Mouse (Mus musculus) Muller cell, postnatal 12 days (primary cell): Measurements from ENCODE around the gene Urad.

Experiments
- DNase-seq: peaks from one replicate; pipeline ENCODE4 v3.0.0-alpha.2; 2015; ENCODE audit errors: inconsistent ontology term

Urad gene

DNA sequence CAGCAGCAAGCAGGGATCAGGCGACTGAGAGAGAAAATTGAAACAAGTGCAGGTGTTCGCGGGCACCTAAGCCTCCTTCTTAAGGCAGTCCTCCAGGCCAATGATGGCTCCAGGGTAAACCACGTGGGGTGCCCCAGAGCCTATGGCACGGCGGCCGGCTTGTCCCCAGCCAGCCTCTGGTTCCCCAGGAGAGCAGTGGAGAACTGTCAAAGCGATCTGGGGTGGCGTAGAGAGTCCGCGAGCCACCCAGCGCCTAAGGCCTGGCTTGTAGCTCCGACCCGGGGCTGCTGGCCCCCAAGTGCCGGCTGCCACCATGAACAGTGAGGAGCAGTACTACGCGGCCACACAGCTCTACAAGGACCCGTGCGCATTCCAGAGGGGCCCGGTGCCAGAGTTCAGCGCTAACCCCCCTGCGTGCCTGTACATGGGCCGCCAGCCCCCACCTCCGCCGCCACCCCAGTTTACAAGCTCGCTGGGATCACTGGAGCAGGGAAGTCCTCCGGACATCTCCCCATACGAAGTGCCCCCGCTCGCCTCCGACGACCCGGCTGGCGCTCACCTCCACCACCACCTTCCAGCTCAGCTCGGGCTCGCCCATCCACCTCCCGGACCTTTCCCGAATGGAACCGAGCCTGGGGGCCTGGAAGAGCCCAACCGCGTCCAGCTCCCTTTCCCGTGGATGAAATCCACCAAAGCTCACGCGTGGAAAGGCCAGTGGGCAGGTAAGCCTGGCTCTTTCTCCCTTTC is 52.1 kb downstream of the Urad start, which contains the start of gene Pdx1:
TSS of gene Pdx1 (plus strand) at position 34 of the 747 bp plus-strand sequence.
- DNase-seq, result no peak

- no peak for DNase-seq
Observed at GRCm38 (mm10) chr5:147269371-147269770, 52.9 kb downstream of the Urad start.

- DNase-seq, result no peak
Observed at GRCm38 (mm10) chr5:147268728-147269127, 53.5 kb downstream of the Urad start.

GRCm38 (mm10) chr5:147267434-147267833 is 54.8 kb downstream of the Urad start:
- no peak for DNase-seq
